Mouse (Mus musculus) fat pad, adult 2 months (tissue): ENCODE data around the gene Ap1g2.

Experiments
- DNase-seq: peaks from one replicate; pipeline ENCODE4 v3.0.0-alpha.2; 2011; ENCODE audit warnings: low read depth, low spot score; ENCODE audit errors: extremely low read depth

Ap1g2 gene

GRCm38 (mm10) chr14:55105836-55106809 lies at the start of gene Ap1g2:
Ap1g2 (minus strand) TSS chr14:55106593.
- DNase-seq, result no peak

DNA sequence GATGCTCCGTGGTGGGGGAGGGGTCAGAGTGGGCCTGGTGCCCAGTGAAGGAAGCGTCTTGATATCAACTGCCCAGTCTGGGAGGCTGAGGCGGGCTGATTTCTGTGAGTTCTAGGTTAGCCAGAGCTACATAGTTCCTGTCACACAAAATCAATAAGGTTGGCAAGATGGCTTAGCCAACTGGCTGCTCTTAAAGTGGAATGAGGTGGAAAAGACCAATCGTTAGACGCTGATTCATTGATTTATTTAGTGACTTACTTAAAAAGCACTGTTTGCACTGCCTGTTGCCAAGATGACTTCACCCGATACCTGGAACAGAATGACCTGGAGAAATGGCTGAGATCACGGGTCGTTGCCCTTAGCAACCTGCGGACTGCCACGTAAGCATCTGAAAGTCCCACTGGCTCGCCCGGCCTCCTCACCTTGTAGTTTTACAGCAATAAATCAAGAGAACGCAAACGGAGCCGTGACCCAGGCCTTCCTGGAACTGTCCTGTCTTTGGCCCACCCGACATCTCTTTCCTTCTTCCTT lies 46.6 kb upstream of the Ap1g2 start:
- DNase-seq, result no peak

GRCm38 (mm10) chr14:55152174-55152573 lies 45.8 kb upstream of the Ap1g2 start:
- DNase-seq, result no peak

- DNase-seq, result no peak
These were observed 44.6 kb upstream of the Ap1g2 start for GRCm38 (mm10) chr14:55150985-55151384.

DNA sequence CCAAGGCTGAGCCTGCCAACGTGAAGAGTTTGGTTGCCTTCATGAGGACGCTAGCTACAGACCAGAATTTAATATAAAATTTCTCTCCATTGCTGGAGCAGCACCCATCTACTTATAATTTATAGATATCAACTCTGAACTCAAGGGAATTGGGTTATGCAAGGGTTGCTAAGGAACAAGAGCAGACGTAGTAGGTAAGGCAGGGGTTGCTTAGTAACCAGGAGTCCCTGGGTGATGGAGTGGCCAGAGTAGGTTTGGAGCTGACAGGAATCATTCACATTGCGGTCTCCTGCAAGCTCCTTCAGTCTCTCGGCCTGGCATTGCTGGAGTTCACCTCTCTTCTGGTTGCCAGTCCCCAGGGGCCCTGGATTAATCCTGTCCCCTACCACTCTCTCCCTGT lies 42.6 kb upstream of the Ap1g2 start:
- no peak for DNase-seq

DNA sequence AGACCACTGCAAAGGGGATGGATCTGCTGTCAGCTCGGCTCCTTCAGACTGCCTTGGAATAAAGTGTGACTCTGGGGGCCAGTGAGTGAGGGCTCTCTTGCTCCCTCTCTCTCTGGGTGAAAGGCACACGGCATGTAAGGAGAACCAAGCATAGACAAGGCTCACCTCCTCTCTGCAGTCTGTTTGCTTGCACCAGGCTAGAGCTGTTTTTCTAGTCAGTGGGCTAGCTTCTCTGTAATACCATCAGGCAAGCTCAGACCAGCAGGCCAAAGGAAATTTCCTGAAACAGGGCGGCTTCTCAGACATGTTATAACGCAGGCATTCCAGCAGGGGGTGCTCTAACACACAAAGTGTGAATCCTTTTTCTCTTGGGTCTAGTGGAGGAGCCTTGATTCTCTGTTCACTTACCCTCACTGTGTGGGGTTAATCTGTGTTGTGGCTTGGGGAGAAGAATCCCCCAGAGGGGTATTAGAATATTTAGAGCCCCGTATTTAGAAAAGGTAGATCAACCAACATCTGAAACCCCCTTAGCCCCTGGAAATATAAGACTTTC lies 42.0 kb upstream of the Ap1g2 start:
- no peak for DNase-seq

- no peak for DNase-seq
These were observed 40.5 kb upstream of the Ap1g2 start for GRCm38 (mm10) chr14:55146829-55147401.

DNA sequence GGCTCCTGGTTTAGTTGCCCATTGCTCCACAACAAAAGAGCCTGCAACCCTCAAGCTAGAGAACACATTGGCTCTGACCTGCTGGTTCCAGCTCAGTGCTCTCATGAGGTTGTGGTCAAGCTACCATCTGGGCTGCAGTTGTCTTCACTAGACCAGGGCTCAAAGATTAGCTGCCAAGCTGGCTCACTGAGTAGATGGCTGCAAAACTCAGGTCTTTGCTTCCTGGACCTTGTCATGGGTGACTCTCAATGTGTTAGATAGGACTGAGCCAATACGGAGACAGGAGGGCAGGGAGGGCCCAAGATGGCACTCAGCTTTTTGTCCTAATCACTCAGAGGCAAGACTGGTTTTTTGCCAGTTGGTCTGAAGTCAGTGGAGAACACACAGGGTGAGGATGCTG lies 39.9 kb upstream of the Ap1g2 start:
- DNase-seq, result no peak

GRCm38 (mm10) chr14:55139313-55139712 lies 32.9 kb upstream of the Ap1g2 start:
- DNase-seq, result no peak

DNA sequence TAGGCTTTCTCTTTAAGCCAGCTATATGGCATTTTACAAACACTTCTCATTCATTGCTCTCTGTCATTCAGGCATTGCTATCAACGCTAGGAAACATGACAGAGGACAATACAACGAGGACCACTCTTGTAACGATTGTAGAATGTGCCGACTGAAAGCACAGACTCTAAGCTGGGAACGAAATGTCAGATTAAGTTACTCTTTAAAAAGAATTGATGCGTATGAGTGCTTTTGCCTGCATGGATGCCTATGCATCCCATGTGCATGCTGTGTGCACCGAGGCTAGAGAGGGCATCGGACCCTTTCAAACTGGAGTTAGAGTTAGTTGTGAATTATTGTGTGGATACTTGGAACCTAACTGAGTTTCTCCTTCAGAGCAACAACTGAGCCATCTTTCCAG lies 29.3 kb upstream of the Ap1g2 start:
- DNase-seq, result no peak

GRCm38 (mm10) chr14:55126521-55126920 lies 20.1 kb upstream of the Ap1g2 start:
- DNase-seq, result no peak

- no peak for DNase-seq
These were observed 19.3 kb upstream of the Ap1g2 start for GRCm38 (mm10) chr14:55125711-55126110.

- no peak for DNase-seq
These were observed 16.0 kb upstream of the Ap1g2 start for GRCm38 (mm10) chr14:55122359-55122758.

DNA sequence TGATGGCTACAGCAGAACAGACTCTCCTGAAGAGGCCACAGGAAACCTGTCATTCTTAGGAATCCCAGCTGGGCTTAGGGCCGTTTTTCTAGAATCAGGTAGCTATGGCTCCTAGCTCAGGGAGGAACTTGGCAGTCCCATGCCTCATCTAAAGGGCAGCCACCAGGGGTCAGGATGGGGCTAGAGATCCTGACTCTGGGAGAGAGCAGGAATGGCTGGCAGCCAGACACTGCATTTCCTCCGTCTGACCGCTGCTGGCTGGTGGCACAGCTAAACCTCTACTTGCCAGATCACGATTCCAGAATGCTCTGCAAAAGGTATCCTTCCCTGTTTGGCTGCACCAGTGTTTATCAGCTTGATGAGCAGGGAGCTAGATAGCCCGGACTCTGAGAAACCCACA lies 15.6 kb upstream of the Ap1g2 start:
- DNase-seq, result peak; percentile 16

- DNase-seq, result no peak
These were observed 13.2 kb upstream of the Ap1g2 start for GRCm38 (mm10) chr14:55119421-55120134.

- no peak for DNase-seq
These were observed 12.5 kb upstream of the Ap1g2 start for GRCm38 (mm10) chr14:55118852-55119251.

DNA sequence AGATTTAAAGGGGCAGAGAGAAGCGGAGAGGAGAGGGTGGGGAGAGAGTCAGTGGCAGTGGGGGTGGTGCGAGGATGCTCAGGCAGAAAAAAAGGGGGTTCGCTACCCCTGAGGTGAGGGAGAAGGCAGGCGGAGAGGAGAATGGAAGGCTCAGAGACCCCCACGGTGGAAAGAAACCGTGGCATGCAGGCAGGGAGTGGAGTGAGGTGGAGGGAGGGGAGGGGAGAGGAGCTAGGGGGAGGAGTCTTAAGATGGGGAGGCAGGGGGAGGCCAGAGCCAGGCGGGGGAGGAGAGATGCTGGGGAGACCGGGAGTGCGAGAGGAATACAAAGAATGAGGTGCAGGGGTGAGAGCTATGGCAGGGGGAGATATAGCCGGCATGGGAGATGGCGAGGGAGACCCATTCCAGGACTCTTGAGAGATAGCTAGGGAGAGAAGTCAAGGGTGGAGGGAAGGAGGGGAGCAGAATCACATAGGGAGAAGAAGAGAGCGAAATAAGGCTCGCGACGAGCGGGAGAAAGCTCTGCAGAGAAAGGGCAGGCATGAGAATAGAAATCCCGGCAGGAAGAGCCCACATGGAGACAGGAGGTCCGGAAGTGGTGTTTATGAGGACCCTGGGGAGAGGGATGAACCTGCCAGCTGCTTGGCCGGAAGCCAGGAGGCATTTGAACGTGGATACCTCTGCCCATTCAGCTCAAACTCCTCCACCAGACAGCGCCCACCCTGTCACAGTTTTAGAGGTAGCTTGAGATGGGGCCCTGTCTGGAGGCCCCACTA lies 10.2 kb upstream of the Ap1g2 start, which contains the start of gene Jph4:
TSS of gene Jph4 (minus strand) at position 511 of the 776 bp plus-strand sequence.
- no peak for DNase-seq

- no peak for DNase-seq
These were observed 9.5 kb upstream of the Ap1g2 start for GRCm38 (mm10) chr14:55115846-55116245.

DNA sequence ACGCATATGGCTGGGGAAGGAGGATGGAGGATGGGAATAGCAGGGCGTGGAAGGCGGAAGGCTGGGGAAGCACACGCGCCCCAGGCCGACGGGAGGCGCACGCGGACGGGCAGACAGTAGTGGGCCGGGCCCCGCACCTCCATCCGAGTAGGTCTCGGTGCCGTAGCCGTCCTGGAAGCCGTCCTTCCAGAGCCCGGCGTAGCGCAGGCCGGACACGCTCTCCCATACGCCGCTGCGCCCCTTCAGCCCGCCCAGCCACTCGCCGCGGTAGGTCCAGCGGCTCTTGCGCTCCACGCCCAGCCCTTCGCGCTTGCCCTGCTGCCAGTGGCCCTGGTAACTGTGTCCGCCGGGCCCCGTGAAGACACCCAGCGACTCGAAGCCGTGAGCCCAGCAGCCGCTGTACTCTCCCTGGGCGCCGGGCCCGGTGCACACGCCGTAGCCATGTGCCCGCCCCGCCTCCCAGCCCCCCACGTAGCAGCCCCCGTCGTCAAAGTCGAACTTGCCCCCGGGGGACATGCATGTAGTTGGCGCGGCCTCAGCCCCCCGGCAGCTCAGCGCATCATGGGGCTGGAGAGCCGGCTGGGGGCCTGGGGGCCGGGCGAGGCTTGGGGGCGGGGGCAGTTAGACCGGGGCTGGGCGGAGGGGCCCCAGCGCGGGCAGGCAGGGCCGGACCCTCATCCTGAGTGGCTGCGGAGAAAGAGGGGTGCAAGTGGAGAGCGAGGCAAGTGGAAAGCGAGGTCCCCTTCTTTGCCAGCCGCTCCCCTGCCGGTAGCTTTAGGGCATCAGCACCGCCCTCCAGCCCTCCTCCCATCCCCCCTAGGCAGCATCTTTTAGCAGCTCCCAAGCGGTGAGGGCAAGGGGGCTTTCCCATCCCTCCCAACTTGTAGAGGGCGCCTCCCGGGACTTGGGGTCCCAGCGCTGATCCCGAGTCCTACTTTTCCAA lies 8.6 kb upstream of the Ap1g2 start:
- no peak for DNase-seq
